Mouse (Mus musculus) olfactory bulb, adult 2 months (tissue): ENCODE data around the gene Syngr2. TPM values are rescaled to one million over a fixed set of nuclear protein-coding genes. Genes with fewer than 3 reads are reported as not detected.
A peak's percentile ranks its signal among the peaks of the same experiment; 100 is the strongest.

ENCODE experiments used
- H3K27ac ChIP-seq: fragments of 200-500 bp; 2 replicates; pipeline ENCODE4 v1.5.1; 2012; ENCODE audit warnings: low read depth, low read length; ENCODE audit not compliant: insufficient read depth
- H3K4me1 ChIP-seq: fragments of 200-500 bp; 2 replicates; pipeline ENCODE4 v1.6.1; 2012; ENCODE audit warnings: low read length; ENCODE audit not compliant: control insufficient read depth, insufficient read depth
- H3K4me3 ChIP-seq: fragments of 200-500 bp; 2 replicates; pipeline ENCODE4 v1.5.1; 2012; ENCODE audit warnings: mild to moderate bottlenecking, low read depth, low read length, moderate library complexity; ENCODE audit not compliant: insufficient read depth
- CTCF ChIP-seq: fragments of 200-500 bp; IDR thresholded peaks from 2 replicates; pipeline ENCODE4 v1.5.1; 2012; ENCODE audit warnings: low read depth, mild to moderate bottlenecking, low read length, moderate library complexity; ENCODE audit not compliant: insufficient read depth
- POLR2A ChIP-seq: fragments of 200-500 bp; IDR thresholded peaks from 2 replicates; pipeline ENCODE4 v1.6.1; 2012; ENCODE audit warnings: mild to moderate bottlenecking, low read depth, low read length, moderate library complexity; ENCODE audit not compliant: insufficient read depth
- WGBS: fragments of 180-500 bp; shearing (Covaris S2); methylation state at CpG from one replicate; pipeline ENCODE4 v1.1.7; 2018; 5-methylcytosine and 5-hydroxymethylcytosine counted together
- polyA plus RNA-seq: library from polyadenylated mRNA; stranded (reverse); fragments of >200 nt; gene quantifications from 2 replicates; pipeline ENCODE4 v1.2.4, GENCODE M21; 2012; ENCODE audit warnings: low replicate concordance; ENCODE audit not compliant: missing spikeins, insufficient read depth, insufficient read length

Gene Syngr2
- polyA plus RNA-seq, 1 experiment = not detected

- TF ChIP-seq POLR2A = no peak
- TF ChIP-seq CTCF = no peak
- Histone ChIP-seq H3K4me3 (peak overlapping the region; percentile 24), H3K27ac (no peak overlapping the region), H3K4me1 (peaks cover 34% of the 10 kb centered on the region)
- 18% methylated on average over 38 of the region's 38 CpGs for WGBS
Observed at GRCm38 (mm10) chr11:117779434-117780198, 29.9 kb upstream of the Syngr2 start.

- Histone ChIP-seq H3K4me3 (peak overlapping the region; percentile 24), H3K4me1 (peaks cover 34% of the 10 kb centered on the region), H3K27ac (no peak overlapping the region)
- TF ChIP-seq POLR2A (no peak), CTCF (no peak)
- 6% methylated on average over 17 of the region's 17 CpGs for WGBS
Observed at GRCm38 (mm10) chr11:117780199-117780515, 29.3 kb upstream of the Syngr2 start.

DNA sequence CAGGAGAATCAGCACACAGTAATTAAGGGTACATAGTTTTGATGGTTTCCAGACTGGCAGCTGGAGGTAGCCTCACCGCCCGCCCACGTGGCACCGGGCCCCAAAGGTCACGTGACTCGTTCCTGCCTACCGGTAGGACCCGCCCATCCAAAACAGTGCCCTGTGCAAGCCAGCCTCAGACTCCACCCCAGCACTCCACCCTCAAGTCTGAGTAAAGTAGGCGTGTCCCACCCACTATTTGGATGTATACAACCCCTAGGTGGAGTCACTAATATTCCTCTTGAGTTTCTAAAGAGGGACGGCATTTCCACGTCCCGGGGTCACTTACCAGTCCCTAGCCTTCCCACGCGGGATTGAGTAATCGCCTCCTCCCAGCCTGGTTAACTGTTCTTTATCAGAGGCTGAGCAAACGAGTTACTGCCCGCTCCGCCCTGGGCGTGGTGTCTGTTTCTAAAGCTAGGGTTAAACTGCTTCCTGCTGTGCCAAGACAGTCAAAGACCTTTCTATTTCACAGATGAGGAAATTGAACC lies 28.8 kb upstream of the Syngr2 start:
- Histone ChIP-seq H3K4me3 (peak overlapping the region; percentile 24), H3K27ac (no peak overlapping the region), H3K4me1 (peaks cover 34% of the 10 kb centered on the region)
- 7% methylated on average over 19 of the region's 19 CpGs for WGBS
- TF ChIP-seq POLR2A (no peak), CTCF (no peak)

DNA sequence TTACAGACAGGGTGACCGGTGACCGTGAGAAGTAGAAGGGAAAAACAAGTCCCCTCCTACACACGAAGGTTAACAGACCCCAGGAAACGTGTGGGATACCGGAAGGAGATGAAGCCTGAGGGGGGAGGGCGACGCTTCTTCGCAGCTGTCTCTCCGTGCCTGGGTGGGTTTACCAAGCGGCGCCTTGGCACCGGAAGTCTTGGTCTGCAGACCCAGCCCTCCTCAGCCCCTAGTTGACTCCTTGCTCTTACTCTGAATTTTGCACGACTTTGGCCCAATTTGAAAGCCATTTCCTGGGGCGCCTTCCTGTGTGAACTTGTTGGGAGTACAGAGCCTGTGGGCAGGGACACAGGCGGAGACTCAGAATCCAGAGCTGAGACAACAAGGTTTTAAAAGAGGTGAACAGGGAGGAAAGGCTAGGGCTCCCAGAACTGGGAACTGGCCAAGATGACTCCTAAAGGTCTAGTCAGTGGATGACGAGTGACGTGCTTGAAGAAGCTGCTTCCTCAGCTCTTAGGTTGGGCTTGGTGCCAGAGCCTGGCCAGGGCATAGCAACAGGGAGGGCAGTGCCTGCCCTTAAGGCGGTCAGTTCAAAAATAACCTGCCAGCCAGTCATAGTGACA lies 28.2 kb upstream of the Syngr2 start:
- WGBS = 34% methylated on average over 18 of the region's 18 CpGs
- Histone ChIP-seq H3K27ac (no peak overlapping the region), H3K4me3 (no peak overlapping the region; the same call in 1 of the 2 replicates), H3K4me1 (peaks cover 34% of the 10 kb centered on the region)
- TF ChIP-seq CTCF (no peak), POLR2A (no peak)

DNA sequence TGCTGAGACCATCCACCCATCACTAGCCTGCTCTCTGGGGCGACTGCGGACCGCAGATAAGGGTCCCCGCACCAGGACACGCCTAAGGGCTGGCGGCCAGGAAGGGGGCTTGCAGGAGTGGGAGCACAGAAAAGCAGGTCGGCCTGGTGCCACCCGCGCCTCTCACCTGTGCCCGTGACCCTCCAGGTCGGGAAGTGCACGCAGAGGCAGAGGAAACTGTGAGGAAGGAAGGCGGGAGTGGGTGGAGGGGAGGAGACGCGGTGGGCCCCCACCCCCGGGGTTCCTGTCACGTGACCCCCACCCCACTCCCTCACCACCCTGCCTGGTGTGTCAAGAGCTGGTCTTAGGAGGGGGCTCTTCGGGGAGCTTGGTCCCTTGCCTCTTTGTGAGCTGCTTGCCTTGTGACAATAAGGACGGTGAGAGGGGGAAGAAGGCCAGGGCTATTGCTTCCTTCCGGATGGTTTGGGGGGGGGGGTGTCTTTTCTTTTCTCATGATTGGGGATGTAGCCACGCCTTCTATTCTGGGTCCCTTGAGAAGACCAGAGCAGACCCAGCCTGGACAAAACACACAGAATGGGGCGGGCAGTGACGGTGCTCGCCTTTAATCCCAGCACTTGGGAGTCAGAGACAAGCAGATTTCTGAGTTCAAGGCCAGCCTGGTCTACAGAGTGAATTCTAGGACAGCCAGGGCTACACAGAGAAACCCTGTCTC lies 27.3 kb upstream of the Syngr2 start, which contains the start of the genes Tmc8 and Tmc6:
Gene Tmc8 (plus strand): TSS at position 84 of the 712 bp plus-strand sequence.
Gene Tmc6 (minus strand): TSS at position 206 of the 712 bp plus-strand sequence.
- WGBS = 63% methylated on average over 24 of the region's 24 CpGs

GRCm38 (mm10) chr11:117782705-117783034 lies 26.8 kb upstream of the Syngr2 start:
- peaks cover 34% of the 10 kb centered on the region for H3K4me1 ChIP-seq
- TF ChIP-seq POLR2A = no peak
- no peak for TF ChIP-seq CTCF
- no peak overlapping the region; the same call in 1 of the 2 replicates for H3K4me3 ChIP-seq
- no peak overlapping the region for H3K27ac ChIP-seq
- 72% methylated on average over 9 of the region's 9 CpGs for WGBS

More for the DNA sequence above, 27.3 kb upstream of the Syngr2 start, which contains the start of the genes Tmc8 and Tmc6:
- no peak for TF ChIP-seq POLR2A
- TF ChIP-seq CTCF = no peak
- H3K4me3 ChIP-seq = peak within 1 kb of the TSS; percentile 20; the same call in 1 of the 2 replicates
- H3K4me1 ChIP-seq = peaks cover 34% of the 10 kb centered on the region
- no peak within 1 kb of the TSS for H3K27ac ChIP-seq

DNA sequence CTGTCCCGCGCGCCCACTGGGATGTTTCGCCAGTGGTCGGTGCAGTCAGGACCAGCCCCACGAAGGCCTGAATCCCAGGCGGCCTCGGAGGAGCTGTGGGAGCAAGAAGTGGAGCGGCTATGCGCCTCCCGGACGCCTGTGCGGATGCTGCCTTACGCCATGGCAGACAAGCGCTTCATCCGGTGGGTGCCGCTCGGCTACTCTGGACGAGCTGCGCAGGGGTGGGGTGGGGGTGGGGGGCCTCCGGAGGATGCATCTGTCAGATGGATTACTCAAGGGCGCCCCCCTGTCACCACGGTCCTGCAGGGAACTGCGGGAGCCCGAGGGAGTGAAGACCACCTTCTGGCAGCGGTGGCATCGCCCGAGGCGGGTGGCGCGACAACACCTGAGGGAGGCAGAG lies 26.4 kb upstream of the Syngr2 start:
- no peak for TF ChIP-seq POLR2A
- no peak for TF ChIP-seq CTCF
- Histone ChIP-seq H3K4me1 (peaks cover 34% of the 10 kb centered on the region), H3K27ac (no peak overlapping the region), H3K4me3 (peak overlapping the region; percentile 20; the same call in 1 of the 2 replicates)
- whole genome bisulfite sequencing = 17% methylated on average over 31 of the region's 31 CpGs

GRCm38 (mm10) chr11:117783683-117784309 lies 25.7 kb upstream of the Syngr2 start:
- 73% methylated on average over 10 of the region's 10 CpGs for WGBS
- Histone ChIP-seq H3K4me3 (no peak overlapping the region), H3K27ac (no peak overlapping the region), H3K4me1 (peaks cover 30% of the 10 kb centered on the region)
- TF ChIP-seq POLR2A (no peak), CTCF (no peak)
